Mouse (Mus musculus) cerebellum, postnatal 10 days (tissue): ENCODE results near the gene Mrpl9.

Experiments
- DNase-seq, 2 experiments: peaks; one replicate each; pipeline ENCODE4 v3.0.0; 2021; ENCODE audit warnings: mixed read lengths in 2 of 2

The Mrpl9 gene

DNA sequence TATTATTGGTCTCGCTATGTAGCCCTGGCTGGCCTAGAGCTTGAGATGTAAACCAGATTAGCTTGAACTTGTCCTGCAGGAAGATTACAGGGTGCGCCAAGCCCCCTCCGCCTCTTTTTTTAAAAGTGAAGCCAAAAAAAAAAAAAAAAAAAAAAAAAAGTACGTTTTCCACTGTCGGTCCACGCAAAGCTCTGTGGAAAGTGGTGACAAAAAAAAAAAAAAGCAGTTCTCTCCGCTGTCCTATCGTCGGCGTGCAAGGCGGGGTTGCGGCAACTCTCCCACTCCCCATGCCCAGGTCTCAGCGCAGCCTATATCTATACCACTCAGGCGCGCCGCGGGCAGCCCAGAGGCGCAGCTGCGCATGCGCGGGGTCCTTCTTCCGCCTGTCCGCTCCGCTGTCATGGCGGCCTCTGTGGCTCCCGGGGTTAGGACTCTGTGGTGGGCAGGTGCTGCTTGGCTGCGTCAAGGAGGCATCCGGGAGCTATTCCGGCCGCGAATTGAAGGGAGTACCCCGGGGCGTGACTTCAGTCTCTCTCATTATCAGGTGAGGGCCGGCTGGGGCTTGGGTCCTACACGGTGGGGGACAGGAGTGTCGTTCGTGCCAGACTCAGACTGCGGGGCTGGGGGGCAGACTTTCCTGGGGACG, at the start of gene Mrpl9:
Gene Mrpl9 (plus strand): TSS at position 368 of the 646 bp plus-strand sequence.
- peak; percentile 97 to 99 for DNase-seq

DNA sequence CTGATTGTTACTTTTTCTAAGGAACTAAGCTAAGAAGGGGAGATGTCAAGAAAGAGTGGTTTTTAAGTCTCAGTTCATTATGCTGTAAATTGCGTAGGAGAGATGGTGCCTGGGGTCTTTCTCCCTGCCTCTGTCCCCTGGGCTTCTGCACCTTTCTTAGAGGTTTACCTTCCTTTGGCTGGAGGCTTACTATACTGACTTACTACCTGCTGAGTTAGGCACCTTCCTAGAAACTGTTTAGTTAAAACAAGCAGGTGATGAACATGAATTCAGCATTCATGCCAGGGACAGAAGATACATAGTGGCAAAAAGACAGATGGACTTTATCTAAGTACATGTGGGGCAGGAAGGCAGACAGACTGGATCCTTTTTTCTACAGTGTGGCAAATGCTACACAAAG, 46.8 kb upstream of the Mrpl9 start:
- DNase-seq = no peak

DNA sequence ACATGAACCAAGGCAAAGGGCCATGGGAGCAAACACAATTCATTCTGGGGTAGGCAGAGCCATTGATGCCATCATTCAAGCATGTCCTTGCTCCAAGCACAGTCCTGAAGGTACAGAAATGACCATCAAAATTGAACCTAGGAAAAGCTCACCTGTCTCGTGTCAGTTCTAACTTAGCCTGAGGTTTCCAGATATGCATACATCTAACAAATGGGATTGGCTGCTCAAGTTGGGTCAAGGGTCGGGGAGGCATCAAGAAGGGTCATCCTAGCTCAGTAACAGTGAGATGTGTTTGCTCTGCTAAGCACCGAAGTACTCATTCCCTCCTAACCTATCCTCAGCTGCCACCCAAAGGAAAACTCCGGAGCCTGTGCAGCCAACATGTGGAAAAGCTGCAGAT, 46.3 kb upstream of the Mrpl9 start:
- DNase-seq = no peak

DNA sequence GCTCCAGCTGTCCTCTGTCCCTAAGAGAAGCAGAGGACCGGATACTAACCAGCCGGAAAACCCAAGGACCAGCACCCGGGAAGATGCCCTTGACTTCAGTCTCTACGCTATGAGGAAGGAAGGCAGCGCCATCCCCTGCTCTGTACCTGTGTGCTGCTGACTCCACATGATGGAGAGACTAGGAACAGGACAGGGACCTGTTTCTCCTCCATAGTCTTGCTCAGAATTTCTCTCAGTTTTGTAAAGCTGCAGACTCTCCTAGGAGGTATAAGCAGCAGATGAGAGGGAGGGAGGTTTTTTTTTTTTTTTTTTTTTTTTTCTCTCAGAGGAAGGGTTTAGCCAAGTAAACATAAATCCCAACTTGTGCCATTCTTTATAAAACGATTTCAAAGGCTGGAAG, 44.9 kb upstream of the Mrpl9 start, which contains the start of gene Lingo4:
Gene Lingo4 (plus strand): TSS at position 301 of the 400 bp plus-strand sequence.
- no peak for DNase-seq

DNA sequence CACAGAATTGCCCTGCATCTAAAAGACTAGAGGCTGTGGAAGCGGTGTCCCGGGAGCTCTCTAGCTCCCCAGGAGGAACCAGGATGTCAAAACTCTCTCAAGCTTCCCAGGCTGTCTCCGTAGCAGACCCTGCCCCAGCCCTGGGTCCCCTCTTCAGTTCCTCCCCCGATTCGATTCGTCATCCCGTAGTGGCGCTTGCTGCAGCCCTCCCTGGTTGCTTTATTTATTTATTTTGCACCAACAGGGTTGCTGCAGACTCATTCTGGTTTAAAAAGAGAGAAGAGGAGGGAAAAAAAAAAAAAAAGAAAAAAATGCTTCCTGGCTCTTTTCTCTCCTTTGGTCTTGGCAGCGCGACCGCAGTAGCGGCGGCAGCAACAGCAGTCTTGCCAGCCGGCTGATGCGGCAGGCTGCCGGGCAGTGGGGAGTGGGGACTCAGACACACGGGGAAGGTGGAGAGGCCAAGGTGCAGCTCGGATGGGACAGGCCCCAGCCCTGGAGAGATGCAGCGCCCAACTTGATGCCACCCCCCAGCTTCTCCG, 44.1 kb upstream of the Mrpl9 start:
- DNase-seq = peak; percentile 70 to 75

DNA sequence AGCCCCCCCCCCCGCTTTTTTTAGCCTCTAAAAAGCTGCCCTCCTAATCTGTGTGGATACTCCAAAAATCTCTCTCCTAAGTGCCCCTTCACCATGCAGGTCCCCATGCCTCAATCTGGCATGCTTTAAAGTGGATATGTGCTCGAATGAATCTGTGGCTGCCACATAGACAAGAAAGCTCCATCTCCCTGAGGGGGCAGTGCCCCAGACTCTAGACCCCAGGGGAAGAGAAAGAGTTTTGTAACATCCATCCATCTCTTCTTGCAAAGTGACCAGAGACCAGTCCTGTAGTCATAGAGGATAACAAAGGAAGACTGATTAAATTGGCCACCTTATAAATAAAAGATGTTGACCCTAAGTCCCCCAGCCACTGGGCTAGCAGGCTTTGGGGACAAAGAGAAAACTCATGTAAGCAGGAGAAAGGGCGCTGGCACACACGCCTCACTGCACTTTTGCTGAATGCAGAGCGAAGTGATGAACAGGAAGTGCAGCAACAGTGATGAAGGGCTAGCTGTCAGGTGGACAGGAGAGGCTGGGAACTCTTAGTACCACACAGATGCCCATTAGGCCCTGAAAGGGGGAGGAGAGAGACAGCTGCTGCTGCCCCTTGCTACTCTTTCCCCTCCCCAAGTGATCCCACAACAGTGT, 43.3 kb upstream of the Mrpl9 start:
- DNase-seq = peak in 1 of 2 experiments; percentile 37

DNA sequence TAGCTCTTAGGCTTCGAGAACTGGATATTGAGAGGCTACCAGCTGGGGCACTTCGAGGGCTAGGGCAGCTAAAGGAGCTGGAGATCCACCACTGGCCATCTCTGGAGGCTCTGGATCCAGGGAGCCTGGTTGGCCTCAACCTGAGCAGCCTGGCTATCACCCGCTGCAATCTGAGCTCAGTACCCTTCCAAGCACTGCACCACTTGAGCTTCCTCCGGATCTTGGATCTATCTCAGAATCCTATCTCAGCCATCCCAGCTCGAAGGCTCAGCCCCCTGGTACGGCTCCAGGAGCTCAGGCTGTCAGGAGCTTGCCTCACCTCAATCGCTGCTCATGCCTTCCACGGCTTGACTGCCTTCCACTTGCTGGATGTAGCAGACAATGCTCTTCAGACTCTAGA, 40.7 kb upstream of the Mrpl9 start:
- no peak for DNase-seq

DNA sequence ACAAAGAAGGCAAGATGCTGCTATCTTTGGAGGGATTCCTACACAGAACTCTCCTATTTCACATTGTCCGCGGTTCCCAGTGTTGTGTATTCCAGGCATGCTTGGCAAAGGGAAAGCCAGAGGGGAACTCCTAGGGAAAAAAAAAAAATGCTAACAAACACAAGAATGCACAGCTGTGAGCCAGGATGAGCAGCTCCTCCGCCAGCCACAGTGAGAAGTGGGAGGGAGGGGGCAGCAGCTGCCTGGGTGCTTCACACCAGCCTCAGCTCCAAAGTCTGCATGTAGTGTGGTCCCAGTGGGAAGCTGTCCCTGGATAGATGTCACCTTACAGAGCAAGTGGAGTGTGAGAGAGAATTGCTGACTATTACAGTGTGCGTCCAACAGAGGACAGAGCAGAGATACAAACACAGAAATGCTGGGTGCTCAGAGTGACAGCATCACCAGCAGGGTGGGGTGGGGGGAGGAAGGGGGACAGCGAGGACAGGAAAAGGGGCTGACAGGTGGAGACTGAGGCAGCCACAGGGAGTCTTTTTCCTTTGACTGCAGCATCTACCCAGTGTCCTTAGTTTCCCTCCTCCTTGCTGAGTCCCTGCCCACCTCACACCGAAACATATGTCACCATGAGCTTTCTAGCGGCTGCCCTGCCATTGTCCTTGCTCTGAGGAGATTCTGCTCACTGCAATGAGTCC, 38.6 kb upstream of the Mrpl9 start:
- no peak for DNase-seq

DNA sequence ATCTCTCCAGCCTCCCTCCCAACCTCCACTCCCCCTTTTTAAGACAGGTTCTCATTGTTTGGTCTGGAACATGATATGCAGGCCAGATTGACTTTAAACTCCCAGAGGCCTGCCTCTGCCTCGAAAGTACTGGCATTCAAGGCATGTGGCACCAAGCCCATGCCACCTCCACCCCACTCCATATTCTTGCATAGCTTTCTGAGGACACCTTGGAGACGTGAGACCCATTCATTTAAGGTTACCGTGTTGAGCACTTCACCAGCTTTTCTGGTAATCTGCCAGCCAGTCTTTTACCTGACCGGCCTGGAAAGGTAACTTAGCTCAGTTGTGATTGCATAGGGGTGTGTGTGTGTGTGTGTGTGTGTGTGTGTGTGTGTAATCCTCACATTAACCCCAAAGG, 37.6 kb upstream of the Mrpl9 start:
- no peak for DNase-seq

DNA sequence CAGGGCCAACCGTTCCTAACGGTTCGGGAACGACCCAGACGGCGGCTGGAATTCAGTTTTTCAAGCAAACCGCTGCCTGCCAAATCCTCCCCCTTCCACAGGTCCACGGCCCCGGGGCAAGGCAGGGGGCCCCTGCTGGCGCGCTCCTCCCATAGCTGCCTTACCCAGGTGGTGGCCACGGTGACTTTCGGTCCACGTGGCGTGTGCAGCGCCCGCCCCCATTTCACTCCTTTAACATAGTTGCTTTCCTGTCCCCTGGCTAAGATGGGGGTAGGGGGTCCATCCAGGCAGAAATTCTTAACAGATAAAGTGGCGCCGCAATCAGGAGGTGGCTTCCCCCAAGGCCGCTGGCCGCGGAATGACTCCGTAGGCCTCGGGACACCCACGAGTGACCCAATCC, 30.6 kb upstream of the Mrpl9 start:
- DNase-seq = no peak

DNA sequence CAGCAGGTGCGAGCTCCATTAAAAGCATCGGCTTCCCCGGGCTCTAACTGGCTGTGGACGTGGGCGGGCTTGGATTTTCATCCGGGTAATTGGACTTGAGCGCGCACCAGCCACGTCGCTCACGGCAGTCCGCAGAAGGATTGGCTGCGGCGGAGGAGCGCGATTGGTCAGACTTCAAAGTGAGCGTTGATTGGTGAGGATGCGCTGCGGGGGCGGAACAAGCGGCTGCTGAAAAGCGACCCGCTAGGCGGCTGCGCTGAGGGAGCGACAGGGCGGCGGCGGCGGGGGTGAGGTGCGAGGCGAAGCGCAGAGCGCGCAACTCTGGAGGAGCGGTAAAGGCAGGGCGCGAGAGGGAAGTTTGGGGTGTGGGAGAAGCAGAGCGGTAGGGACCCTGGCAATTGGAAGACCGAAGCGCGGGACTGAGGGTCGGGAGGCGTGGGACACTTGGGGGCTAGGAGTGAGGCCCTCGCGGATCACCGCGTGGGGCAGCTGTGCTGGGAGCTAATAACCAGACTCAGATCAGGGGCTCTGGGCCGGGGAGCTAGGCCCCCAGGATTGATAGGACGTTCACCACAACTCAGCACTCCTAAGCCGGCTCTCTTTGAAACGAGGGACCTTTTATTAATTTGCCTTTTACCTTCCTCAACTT, 30.0 kb upstream of the Mrpl9 start, which contains the start of gene Tdrkh:
Gene Tdrkh (plus strand): TSS at position 243 of the 649 bp plus-strand sequence.
- DNase-seq = peak; percentile 97 to 98

DNA sequence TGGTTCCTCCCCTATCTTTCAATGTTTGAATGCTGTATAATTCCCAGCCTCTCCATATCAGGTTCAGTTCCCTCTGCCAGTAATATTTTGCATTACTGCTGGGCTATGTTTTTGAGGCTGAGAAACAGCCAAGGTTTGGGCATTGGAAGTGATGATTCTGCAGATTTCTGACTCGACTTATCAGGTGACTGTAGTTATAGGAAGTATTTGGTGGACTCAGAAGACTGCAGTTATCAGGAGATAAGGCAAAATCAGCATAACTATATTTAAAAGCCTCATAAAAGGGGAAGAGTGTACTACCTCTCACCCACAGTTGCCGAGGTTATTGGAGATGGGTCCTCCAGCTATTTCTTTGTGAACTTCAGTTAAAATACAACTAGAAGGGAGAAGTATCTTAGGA, 12.1 kb upstream of the Mrpl9 start:
- DNase-seq = no peak

DNA sequence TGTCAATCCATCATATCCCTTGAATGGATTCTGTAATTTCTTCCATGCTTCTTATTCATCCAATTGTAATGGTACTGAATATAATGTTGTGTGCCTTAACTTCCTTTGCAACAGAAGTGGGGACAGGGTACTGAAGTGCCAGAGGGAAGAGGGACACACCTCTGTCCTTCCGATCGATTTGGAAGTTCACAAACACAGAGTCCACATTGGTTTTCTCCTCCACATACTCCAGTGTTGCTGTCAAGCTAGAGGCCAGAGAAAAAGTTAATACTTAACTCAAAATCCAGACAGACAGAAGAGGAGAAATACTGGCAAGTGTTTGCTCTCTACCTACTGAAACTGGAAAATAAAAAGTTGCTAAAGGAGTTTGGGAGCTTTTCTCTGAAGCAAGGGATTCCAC, 8.8 kb upstream of the Mrpl9 start:
- no peak for DNase-seq

DNA sequence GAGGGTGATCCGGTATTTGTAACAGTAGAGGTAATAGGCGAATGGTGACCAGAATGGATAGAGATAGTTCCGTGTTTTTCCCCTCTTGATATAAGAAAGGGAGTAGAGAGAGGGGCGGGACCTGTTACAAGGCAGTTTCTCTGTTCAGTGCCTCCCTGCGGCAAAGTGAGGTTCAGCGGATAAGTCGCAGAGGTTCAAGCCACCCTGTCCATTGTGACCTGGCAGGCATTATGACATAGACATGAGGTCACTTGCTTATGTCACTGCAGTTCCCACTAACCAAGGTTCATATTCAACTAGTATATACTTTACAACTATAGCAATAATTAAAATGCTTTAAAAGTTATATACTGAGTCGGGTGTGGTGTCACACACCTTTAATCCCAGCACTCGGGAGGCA, 6.7 kb upstream of the Mrpl9 start:
- DNase-seq = no peak

DNA sequence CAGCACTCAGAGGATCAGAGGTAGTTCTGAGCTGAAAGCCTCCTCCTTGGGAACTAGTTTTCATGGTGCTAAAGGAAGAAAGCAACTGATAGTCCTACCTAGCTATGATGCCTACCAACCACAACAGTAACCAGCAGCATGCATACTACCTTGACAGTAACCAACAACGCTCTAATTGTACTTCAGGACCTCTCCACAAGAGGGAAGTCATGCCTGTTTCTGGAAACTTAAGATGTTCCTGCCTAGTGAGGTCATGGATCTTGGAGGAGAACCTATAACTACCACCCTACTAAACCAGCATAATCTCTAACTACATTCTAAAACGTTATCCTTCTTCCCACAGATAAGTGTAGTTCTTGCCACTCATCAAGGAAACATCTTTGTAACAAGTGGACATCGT, 1.9 kb upstream of the Mrpl9 start:
- DNase-seq = peak; percentile 44 to 53

DNA sequence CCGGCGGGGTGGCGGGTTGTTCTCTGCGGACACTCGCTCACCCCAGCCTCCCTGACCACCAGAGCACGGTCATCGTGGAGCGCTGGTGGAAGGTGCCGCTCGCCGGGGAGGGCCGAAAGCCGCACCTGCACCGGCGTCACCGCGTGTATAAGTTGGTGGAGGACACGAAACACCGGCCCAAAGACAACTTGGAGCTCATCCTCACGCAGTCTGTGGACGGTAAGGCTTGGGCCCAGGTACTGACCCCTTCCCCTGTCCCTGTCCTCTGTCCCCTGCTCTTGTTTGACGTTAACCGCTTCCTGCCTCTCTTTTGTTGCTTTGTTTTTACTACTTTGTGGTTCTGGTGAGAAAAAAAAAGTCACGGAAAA, 463 bp downstream of the Mrpl9 start, which contains the start of gene Oaz3:
Gene Oaz3 (minus strand): TSS at position 319 of the 368 bp plus-strand sequence.
- no peak for DNase-seq

DNA sequence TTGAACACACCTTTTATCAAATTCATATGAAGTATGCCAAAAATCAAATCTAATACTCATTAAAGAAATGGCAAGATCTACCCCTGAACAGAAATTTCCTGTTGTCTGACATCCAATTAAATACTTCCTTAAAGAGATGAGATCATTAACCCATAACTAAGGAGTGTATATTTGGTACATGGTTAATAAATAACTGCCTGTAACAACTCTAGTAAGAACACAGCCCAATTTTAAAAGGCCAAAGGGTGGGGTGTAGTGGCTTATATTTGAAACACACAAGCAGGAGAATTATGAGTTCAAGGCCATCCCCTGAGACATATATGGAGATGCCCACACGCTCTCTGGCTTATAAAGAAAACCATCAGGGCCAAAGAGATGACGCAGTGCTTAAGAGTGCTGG, 6.3 kb downstream of the Mrpl9 start:
- DNase-seq = no peak

DNA sequence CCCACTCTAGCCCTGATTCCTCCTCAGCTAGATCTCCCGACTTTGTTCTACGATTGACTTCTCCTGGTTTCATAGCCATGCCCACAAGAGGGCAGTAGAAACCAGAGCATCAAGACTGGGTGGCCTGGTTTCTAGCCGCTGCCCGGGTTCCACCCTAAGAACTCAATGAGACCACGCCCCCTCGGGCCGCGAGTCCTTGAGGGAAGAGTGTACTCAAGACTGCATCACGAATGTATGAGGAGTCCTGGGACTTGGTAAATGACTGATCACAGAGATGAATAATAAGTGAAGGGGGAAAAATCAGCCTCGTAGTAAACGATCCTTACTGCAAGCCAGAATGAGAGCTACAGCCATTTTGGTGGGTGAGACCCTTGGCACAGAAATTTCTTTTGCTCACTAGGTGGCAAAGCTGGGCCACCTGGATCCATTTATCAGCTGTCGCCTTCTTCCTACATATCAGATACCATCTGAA, 13.4 kb downstream of the Mrpl9 start:
- DNase-seq = peak; percentile 93

DNA sequence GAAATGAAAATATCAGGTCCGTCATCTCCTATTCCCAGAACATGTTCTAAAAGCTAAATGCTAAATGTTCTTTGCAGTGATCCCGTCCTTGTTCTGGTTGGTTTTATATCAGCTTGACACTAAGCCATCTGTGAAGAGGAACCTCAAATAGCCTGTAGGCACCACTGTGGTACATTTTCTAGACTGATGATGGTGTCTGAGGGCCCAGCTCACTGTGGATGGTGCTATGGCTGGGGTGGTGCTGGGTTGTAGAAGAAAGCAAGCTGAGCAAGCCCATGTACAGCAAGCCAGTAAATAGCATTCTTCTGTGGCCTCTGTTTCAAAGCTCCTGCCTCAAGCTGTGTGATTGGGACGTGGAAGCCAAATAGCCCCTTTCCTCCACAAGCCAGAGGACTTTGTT, 13.9 kb downstream of the Mrpl9 start:
- peak in 1 of 2 experiments; percentile 19 for DNase-seq

DNA sequence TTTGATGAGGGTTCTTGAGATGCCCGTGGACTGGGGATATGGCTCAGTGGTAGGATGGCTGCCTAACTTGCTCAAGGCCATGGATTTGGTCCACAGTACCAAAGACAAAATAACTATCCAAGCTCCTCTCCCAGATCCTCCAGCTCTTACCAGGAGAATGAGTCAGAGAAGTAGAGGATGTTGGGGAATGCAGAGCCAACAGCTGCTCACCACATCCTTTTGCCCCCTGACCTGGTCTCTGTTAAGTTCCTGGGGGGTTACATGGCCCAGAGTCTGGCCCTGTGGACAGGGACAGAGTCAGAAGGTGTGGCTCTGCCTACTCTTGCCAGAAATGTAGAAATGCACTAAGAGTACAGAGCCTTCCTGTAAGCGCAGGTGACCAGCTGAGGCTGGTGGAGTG, 16.7 kb downstream of the Mrpl9 start:
- no peak for DNase-seq

DNA sequence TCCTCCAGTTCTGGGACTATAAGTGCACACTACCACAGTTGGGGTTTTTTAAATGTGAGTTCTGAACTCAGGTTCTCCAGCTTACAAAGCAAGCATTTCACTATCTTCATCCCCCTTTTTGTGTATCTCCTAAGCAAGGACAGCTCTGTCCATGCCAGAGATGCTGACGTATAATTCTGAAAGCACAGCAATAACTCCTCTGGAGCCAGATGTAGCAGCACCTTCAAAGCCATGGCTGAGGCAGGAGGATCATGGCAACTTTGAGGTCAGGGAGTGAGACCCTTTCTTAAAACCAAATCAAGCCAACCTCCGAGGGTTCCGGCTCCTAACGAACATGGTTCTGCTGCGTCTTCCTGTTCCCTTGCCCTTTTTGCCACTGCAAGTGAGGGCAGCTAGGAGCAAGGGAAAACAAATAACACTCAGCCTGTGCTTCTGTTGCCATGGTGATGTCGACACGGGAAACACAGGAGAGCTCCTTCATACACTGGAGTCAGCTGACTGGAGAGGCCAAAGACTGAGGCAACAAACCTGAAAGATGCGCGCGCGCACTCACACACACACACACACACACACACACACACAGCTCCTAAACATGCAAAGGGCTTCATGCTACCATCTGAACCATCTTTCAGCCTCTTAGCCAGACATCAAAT, 20.9 kb downstream of the Mrpl9 start:
- peak in 1 of 2 experiments; percentile 20 for DNase-seq

DNA sequence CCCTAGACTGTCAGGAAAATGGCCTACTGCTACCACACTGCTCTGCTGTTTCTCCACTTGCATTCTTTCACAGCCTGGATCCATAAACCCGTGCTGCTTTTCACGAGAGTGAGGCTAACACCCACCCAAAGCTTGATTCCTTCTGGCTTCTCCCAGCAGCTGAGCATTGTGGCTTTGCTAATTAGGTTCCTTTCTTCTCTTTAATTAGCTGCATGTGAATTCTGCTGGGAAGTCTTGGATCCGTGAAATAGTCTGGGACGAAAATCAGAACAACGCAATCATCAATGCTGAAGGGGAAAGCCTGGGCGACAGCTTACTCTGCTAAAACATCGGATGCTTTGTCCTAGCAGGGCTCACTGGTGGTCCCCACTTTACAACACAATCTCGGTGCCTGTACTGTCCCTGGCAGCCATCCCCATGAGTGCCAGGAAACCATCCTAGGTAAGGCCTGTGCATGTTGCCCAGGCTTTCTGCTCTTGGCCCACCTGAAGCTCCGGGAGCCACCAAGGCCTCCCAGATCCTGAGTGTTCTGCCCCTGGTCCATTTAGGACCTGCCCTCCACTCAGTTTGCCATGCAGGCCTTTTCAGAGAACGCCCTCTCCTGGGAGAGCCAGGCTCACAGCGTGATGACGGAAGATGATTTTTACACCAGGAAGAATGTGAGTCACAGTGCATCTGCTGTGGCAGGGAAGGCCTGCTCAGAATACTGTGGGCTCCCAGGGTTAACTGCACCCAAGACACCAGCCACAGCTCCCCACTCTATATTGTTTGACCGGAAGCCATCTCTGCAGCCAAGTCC, 22.7 kb downstream of the Mrpl9 start:
- peak in 1 of 2 experiments; percentile 26 for DNase-seq
